Mouse (Mus musculus) layer of hippocampus, adult 11-12 months (tissue): ENCODE measurements at regions not wholly inside any gene's neighbourhood (a gene's known extent, or its start where the extent isn't known, plus 50 kb on each side); places are given as distances from the start of the nearest gene placed in this dataset.

Experiments
- DNase-seq: peaks from one replicate; pipeline ENCODE4 v3.0.0; 2022; ENCODE audit warnings: low spot score

- DNase-seq, result no peak
Measured at GRCm38 (mm10) chr1:43633246-43633645, 97.2 kb upstream of the 1500015O10Rik start.

- DNase-seq, result peak; percentile 47
Measured at GRCm38 (mm10) chr1:43635718-43636117, 94.7 kb upstream of the 1500015O10Rik start.

GRCm38 (mm10) chr1:43637956-43638355 is 92.4 kb upstream of the 1500015O10Rik start:
- DNase-seq, result peak; percentile 72

GRCm38 (mm10) chr1:43672031-43672430 is 58.4 kb upstream of the 1500015O10Rik start:
- DNase-seq, result no peak
